Mouse (Mus musculus): ENCODE data around the gene Stt3b.
A peak's percentile ranks its signal among the peaks of the same experiment; 100 is the strongest.

Stt3b gene

GRCm38 (mm10) chr9:115260464-115260863 lies 49.8 kb downstream of the Stt3b start:
- no peak for DNase-seq

- no peak for DNase-seq
Measured at GRCm38 (mm10) chr9:115259866-115260265, 50.4 kb downstream of the Stt3b start.

- DNase-seq: no peak
Measured at GRCm38 (mm10) chr9:115257733-115258286, 52.4 kb downstream of the Stt3b start.

GRCm38 (mm10) chr9:115249145-115249544 lies 61.1 kb downstream of the Stt3b start:
- DNase-seq: no peak

- peak; percentile 91 for DNase-seq
Measured at GRCm38 (mm10) chr9:115245092-115245491, 65.1 kb downstream of the Stt3b start.

GRCm38 (mm10) chr9:115243630-115244029 lies 66.6 kb downstream of the Stt3b start:
- DNase-seq: peak; percentile 59

GRCm38 (mm10) chr9:115239861-115240260 lies 70.4 kb downstream of the Stt3b start:
- no peak for DNase-seq

GRCm38 (mm10) chr9:115237943-115238342 lies 72.3 kb downstream of the Stt3b start:
- DNase-seq: no peak

GRCm38 (mm10) chr9:115236352-115236841 lies 73.8 kb downstream of the Stt3b start:
- DNase-seq: peak; percentile 47

GRCm38 (mm10) chr9:115234561-115234960 lies 75.7 kb downstream of the Stt3b start:
- DNase-seq: no peak

GRCm38 (mm10) chr9:115233721-115234120 lies 76.5 kb downstream of the Stt3b start:
- no peak for DNase-seq

- no peak for DNase-seq
Measured at GRCm38 (mm10) chr9:115231476-115231875, 78.7 kb downstream of the Stt3b start.

- DNase-seq: no peak
Measured at GRCm38 (mm10) chr9:115230141-115230540, 80.1 kb downstream of the Stt3b start.

GRCm38 (mm10) chr9:115229676-115230075 lies 80.5 kb downstream of the Stt3b start:
- no peak for DNase-seq

GRCm38 (mm10) chr9:115229145-115229544 lies 81.1 kb downstream of the Stt3b start:
- DNase-seq: no peak

GRCm38 (mm10) chr9:115224744-115225354 lies 85.4 kb downstream of the Stt3b start:
- DNase-seq: no peak

GRCm38 (mm10) chr9:115221265-115221664 lies 89.0 kb downstream of the Stt3b start:
- DNase-seq: no peak

- no peak for DNase-seq
Measured at GRCm38 (mm10) chr9:115220466-115220865, 89.8 kb downstream of the Stt3b start.

- peak; percentile 21 for DNase-seq
Measured at GRCm38 (mm10) chr9:115217984-115218383, 92.2 kb downstream of the Stt3b start.

GRCm38 (mm10) chr9:115215830-115216701 lies 94.2 kb downstream of the Stt3b start:
- peak; percentile 78 for DNase-seq

GRCm38 (mm10) chr9:115214572-115215571 lies 95.3 kb downstream of the Stt3b start:
- no peak for DNase-seq

GRCm38 (mm10) chr9:115213755-115214264 lies 96.4 kb downstream of the Stt3b start:
- no peak for DNase-seq

Data from lung, postnatal 36 days (tissue).